Mouse (Mus musculus): ENCODE results near the gene Crmp1.

Crmp1 gene

DNA sequence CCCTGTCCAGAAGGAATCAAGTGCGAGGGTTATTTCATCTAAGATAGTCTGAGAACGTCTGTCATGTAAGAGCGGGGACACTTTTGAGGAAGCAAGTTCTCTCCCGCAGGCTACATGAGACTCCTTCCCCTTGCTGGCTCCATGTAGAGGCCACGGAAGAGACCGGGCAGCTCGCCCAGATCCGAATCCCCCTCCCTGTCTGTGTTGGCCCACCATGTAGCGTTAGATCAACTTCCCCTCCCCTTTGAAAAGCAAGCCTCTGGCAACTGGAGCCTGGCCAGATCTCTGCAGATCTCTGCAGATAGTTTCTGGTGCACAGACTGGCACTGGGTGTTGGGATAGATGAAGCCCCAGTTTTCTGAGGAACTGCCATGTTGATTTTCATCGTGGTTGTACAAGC, 55.0 kb downstream of the Crmp1 start:
- no peak for DNase-seq (ENCODE audit: low read depth, low spot score)

GRCm38 (mm10) chr5:37298370-37298769, 56.6 kb downstream of the Crmp1 start:
- DNase-seq (ENCODE audit: low read depth, low spot score), result peak; percentile 64

GRCm38 (mm10) chr5:37310026-37310425, 68.3 kb downstream of the Crmp1 start:
- DNase-seq (ENCODE audit: low read depth, low spot score), result no peak

DNA sequence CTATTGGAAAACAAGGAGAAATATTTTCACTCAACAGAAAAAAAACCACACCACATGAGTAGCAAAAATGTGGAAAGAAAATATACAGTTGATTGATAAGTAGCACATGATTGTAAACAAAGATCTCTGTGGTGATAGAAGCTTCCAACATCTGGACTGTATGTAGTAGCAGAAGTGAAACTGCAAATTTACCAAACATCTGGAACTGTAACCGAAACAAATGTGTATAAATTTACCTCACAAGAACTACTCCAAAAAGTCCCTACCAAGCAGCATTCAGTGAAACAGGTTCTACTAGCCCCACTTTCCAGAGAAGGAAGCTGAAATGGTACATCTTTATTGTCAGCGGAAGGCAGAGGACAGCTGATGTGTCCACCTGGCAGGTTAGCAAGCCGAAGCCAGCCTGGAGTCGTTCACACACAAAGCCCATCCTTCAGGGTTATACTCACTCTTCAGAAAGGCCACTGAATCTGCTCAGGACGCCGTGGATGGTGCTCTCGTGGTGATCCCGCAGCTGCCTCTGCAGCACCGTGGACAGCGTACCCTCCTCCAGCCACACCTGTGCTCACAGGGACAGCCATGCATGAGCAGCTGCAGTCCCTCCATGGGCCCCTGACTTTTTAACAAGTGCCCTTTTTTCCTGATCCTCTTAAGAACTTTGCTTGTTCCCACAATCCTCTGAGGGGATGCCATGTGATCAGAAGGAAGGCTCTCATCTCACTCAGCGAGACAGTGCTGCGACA, 71.4 kb downstream of the Crmp1 start:
- DNase-seq (ENCODE audit: low read depth, low spot score), result peak; percentile 93

- DNase-seq (ENCODE audit: low read depth, low spot score), result no peak
These were observed 77.0 kb downstream of the Crmp1 start for GRCm38 (mm10) chr5:37318715-37319114.

DNA sequence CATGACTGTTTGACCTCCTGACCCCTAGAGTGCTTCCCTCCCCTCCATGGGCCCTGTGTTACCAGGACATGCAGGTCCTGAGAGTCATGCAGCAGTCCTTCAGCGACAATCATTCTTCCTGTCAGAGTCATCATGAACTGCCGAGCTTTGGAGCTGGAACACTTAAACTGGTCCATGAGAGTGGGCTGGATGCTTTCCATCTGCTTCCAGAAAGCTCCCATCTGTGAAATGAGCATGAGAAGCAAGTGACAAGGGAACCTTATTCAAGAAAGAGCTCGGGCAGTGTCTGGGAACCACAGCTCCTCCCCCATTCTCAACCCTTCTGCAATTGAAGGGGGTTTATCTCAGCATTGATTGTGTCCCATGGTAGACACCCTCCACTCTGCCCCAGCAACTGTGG, 78.4 kb downstream of the Crmp1 start:
- DNase-seq (ENCODE audit: low read depth, low spot score), result no peak

DNA sequence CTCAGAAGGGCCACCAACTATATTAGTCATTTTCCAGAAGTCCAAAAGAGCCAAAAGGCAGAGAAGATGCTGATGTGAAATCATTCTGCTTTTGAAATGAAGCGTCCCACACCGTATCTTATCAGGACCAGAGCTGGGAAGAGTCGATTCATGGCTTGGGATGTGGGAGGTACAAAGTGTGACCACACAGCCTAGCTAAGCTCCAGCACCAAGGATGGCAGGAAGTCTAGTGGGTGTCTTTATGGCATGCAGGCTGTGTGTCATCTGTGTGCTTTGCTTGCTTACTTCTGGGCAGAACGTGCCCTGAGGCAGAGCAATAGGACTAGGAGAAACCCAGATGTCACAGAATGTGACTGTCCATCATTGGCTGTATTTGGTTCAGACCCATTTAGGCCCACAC, 79.0 kb downstream of the Crmp1 start:
- no peak for DNase-seq (ENCODE audit: low read depth, low spot score)

DNA sequence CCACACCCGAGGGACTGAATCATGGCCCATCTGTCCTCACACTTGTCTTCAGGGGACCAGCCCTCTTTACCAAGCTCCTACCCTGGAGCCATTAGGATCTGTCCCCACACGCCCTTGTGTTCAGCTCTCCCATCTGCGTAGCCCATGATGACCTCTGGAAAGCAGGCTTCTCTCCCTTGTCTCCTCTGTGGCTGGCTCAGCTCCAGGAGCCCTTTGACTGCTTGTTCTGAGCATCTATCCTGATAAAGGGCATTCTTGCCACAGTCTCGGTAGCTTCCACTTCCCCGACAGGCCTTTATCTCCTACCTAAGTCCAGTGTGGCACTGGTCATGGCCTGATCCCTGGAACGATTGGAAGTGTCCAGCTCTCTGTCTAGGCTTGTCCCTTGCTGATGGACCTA, 84.9 kb downstream of the Crmp1 start:
- no peak for DNase-seq (ENCODE audit: low read depth, low spot score)

GRCm38 (mm10) chr5:37330449-37331132, 88.9 kb downstream of the Crmp1 start:
- no peak for DNase-seq (ENCODE audit: low read depth, low spot score)

DNA sequence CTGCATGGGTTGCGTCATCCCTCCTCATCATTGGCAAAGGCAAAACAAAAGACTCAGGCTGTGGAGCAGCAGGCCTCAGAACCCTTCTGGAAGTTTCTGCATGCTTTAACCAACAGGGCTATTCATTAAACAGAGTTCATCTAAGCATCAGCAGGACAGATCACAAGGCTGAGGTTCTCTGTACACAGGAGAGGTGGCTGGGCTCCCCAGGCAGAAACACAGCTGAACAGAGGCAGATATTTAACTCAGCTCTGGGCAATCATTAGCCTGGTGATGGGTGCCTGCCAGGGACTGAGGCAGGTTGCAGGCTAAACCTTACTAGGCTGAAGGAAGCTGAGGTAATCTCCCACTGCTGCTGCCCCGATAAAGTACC, 89.4 kb downstream of the Crmp1 start:
- no peak for DNase-seq (ENCODE audit: low read depth, low spot score)

- DNase-seq (ENCODE audit: low read depth, low spot score), result no peak
These were observed 90.3 kb downstream of the Crmp1 start for GRCm38 (mm10) chr5:37332066-37332465.

GRCm38 (mm10) chr5:37335061-37335460, 93.3 kb downstream of the Crmp1 start:
- no peak for DNase-seq (ENCODE audit: low read depth, low spot score)

GRCm38 (mm10) chr5:37336485-37337105, 94.9 kb downstream of the Crmp1 start, which contains the start of gene Evc:
TSS of gene Evc (minus strand) at chr5:37336894.
- no peak for DNase-seq (ENCODE audit: low read depth, low spot score)

GRCm38 (mm10) chr5:37337696-37338095, 96.0 kb downstream of the Crmp1 start:
- no peak for DNase-seq (ENCODE audit: low read depth, low spot score)

DNA sequence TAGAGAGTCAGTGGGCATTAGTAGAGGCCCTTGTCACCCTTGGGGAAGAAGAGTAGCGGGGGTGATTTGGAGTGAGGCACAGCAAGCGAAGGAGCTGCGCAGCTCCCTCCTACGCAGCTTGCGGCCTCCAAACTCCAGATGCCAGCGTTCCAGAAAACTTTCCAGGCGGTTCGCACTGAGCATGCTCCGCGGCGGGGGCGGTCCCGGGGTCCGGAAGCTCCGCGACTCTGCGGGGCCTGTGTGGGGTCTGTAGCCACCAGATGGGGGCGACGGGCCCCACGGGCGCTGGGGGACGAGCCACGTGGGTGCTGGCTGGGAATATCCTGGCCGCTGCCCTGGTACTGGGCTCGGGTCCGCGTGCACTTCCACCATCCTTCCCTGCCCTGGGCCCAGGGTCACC, 96.5 kb downstream of the Crmp1 start, which contains the start of gene Evc2:
Gene Evc2, plus strand, starts transcription at position 212 of the 400 bp plus-strand sequence.
- DNase-seq (ENCODE audit: low read depth, low spot score), result no peak
